Mouse (Mus musculus): Measurements from ENCODE around the gene Lrrc1. TPM values are rescaled to one million over a fixed set of nuclear protein-coding genes. Genes with fewer than 3 reads are reported as not detected.
A peak's percentile ranks its signal among the peaks of the same experiment; 100 is the strongest.

Lrrc1 gene
- polyA plus RNA-seq, 1 experiment from 2014 or later = 18.9 TPM

GRCm38 (mm10) chr9:77528379-77529041, 16.2 kb downstream of the Lrrc1 start:
- Histone ChIP-seq H3K4me1 (ENCODE audit: control insufficient read depth in 2 of 2, insufficient read depth in 2 of 2, low read length in 2 of 2) (peaks cover 22 to 40% of the 10 kb centered on the region in 2 experiments), H3K4me2 (ENCODE audit: low read length) (no peak overlapping the region)
- 92% methylated on average over 5 of the region's 5 CpGs for WGBS

GRCm38 (mm10) chr9:77527170-77527569, 17.5 kb downstream of the Lrrc1 start:
- Histone ChIP-seq H3K9ac (ENCODE audit: low read length) (no peak overlapping the region), H3K4me2 (ENCODE audit: low read length) (no peak overlapping the region), H3K4me3 (ENCODE audit: control insufficient read depth in 1 of 2, insufficient read depth in 1 of 2, low read depth in 1 of 2, low read length in 2 of 2) (no peak overlapping the region), H3K36me3 (ENCODE audit: control insufficient read depth, insufficient read depth, low read length) (no peaks in the 10 kb centered on the region), H3K9me3 (ENCODE audit: control insufficient read depth, low read length) (no peaks in the 10 kb centered on the region), H3K27ac (replicated peaks in 1 of 2; ENCODE audit: control insufficient read depth in 1 of 2, insufficient read depth in 1 of 2, low read depth in 2 of 2, low read length in 2 of 2) (no peak overlapping the region), H3K4me1 (ENCODE audit: control insufficient read depth in 2 of 2, insufficient read depth in 2 of 2, low read length in 2 of 2) (peaks cover 24 to 47% of the 10 kb centered on the region in 2 experiments), H3K27me3 (ENCODE audit: control insufficient read depth, insufficient read depth, low read length) (no peaks in the 10 kb centered on the region)
- 74% methylated on average over 6 of the region's 6 CpGs for WGBS
- no peak for ATAC-seq (ENCODE audit: insufficient number of reproducible peaks, insufficient read depth, low FRiP score, low read depth)

More at GRCm38 (mm10) chr9:77528379-77529041, 16.2 kb downstream of the Lrrc1 start:
- Histone ChIP-seq H3K4me3 (ENCODE audit: control insufficient read depth in 1 of 2, insufficient read depth in 1 of 2, low read depth in 1 of 2, low read length in 2 of 2) (no peak overlapping the region), H3K9me3 (ENCODE audit: control insufficient read depth, low read length) (no peaks in the 10 kb centered on the region), H3K27me3 (ENCODE audit: control insufficient read depth, insufficient read depth, low read length) (no peaks in the 10 kb centered on the region), H3K27ac (replicated peaks in 1 of 2; ENCODE audit: control insufficient read depth in 1 of 2, insufficient read depth in 1 of 2, low read depth in 2 of 2, low read length in 2 of 2) (no peak overlapping the region), H3K9ac (ENCODE audit: low read length) (no peak overlapping the region), H3K36me3 (ENCODE audit: control insufficient read depth, insufficient read depth, low read length) (no peaks in the 10 kb centered on the region)
- ATAC-seq (ENCODE audit: insufficient number of reproducible peaks, insufficient read depth, low FRiP score, low read depth) = no peak

- Histone ChIP-seq H3K4me2 (ENCODE audit: low read length) (no peak overlapping the region), H3K27ac (replicated peaks in 1 of 2; ENCODE audit: control insufficient read depth in 1 of 2, insufficient read depth in 1 of 2, low read depth in 2 of 2, low read length in 2 of 2) (peak overlapping the region in 1 of 2 experiments; percentile 24; a peak in 1 of 4 replicates), H3K27me3 (ENCODE audit: control insufficient read depth, insufficient read depth, low read length) (no peaks in the 10 kb centered on the region), H3K4me3 (ENCODE audit: control insufficient read depth in 1 of 2, insufficient read depth in 1 of 2, low read depth in 1 of 2, low read length in 2 of 2) (no peak overlapping the region), H3K9me3 (ENCODE audit: control insufficient read depth, low read length) (no peaks in the 10 kb centered on the region), H3K36me3 (ENCODE audit: control insufficient read depth, insufficient read depth, low read length) (no peaks in the 10 kb centered on the region), H3K9ac (ENCODE audit: low read length) (no peak overlapping the region), H3K4me1 (ENCODE audit: control insufficient read depth in 2 of 2, insufficient read depth in 2 of 2, low read length in 2 of 2) (peaks cover 24 to 47% of the 10 kb centered on the region in 2 experiments)
- peak; percentile 48; the same call in 1 of the 2 replicates for ATAC-seq (ENCODE audit: insufficient number of reproducible peaks, insufficient read depth, low FRiP score, low read depth)
- WGBS = 16% methylated on average over 2 of the region's 2 CpGs
These were observed 18.0 kb downstream of the Lrrc1 start for GRCm38 (mm10) chr9:77526715-77527114.

GRCm38 (mm10) chr9:77525595-77526295, 18.9 kb downstream of the Lrrc1 start:
- H3K27me3 ChIP-seq (ENCODE audit: control insufficient read depth, insufficient read depth, low read length) = no peaks in the 10 kb centered on the region
- H3K4me1 ChIP-seq (ENCODE audit: control insufficient read depth in 2 of 2, insufficient read depth in 2 of 2, low read length in 2 of 2) = peaks cover 24 to 47% of the 10 kb centered on the region in 2 experiments
- H3K36me3 ChIP-seq (ENCODE audit: control insufficient read depth, insufficient read depth, low read length) = no peaks in the 10 kb centered on the region
- WGBS = 87% methylated on average over 16 of the region's 16 CpGs
- ATAC-seq (ENCODE audit: insufficient number of reproducible peaks, insufficient read depth, low FRiP score, low read depth) = no peak
- H3K9me3 ChIP-seq (ENCODE audit: control insufficient read depth, low read length) = no peaks in the 10 kb centered on the region
- H3K9ac ChIP-seq (ENCODE audit: low read length) = no peak overlapping the region
- no peak overlapping the region for H3K4me3 ChIP-seq (ENCODE audit: control insufficient read depth in 1 of 2, insufficient read depth in 1 of 2, low read depth in 1 of 2, low read length in 2 of 2)
- peak overlapping the region; percentile 14 to 24; a peak in 2 of 4 replicates for H3K27ac ChIP-seq (replicated peaks in 1 of 2; ENCODE audit: control insufficient read depth in 1 of 2, insufficient read depth in 1 of 2, low read depth in 2 of 2, low read length in 2 of 2)
- no peak overlapping the region for H3K4me2 ChIP-seq (ENCODE audit: low read length)

- 87% methylated on average over 4 of the region's 4 CpGs for WGBS
- ATAC-seq (ENCODE audit: insufficient number of reproducible peaks, insufficient read depth, low FRiP score, low read depth) = no peak
- no peak overlapping the region for H3K4me3 ChIP-seq (ENCODE audit: control insufficient read depth in 1 of 2, insufficient read depth in 1 of 2, low read depth in 1 of 2, low read length in 2 of 2)
These were observed 20.9 kb downstream of the Lrrc1 start for GRCm38 (mm10) chr9:77523793-77524192.

GRCm38 (mm10) chr9:77522476-77522875, 22.2 kb downstream of the Lrrc1 start:
- Histone ChIP-seq H3K27me3 (ENCODE audit: control insufficient read depth, insufficient read depth, low read length) (no peaks in the 10 kb centered on the region), H3K27ac (replicated peaks in 1 of 2; ENCODE audit: control insufficient read depth in 1 of 2, insufficient read depth in 1 of 2, low read depth in 2 of 2, low read length in 2 of 2) (no peak overlapping the region), H3K4me2 (ENCODE audit: low read length) (no peak overlapping the region), H3K4me1 (ENCODE audit: control insufficient read depth in 2 of 2, insufficient read depth in 2 of 2, low read length in 2 of 2) (peaks cover 25 to 52% of the 10 kb centered on the region in 2 experiments), H3K9me3 (ENCODE audit: control insufficient read depth, low read length) (no peaks in the 10 kb centered on the region), H3K36me3 (ENCODE audit: control insufficient read depth, insufficient read depth, low read length) (no peaks in the 10 kb centered on the region), H3K9ac (ENCODE audit: low read length) (no peak overlapping the region), H3K4me3 (ENCODE audit: control insufficient read depth in 1 of 2, insufficient read depth in 1 of 2, low read depth in 1 of 2, low read length in 2 of 2) (no peak overlapping the region)
- ATAC-seq (ENCODE audit: insufficient number of reproducible peaks, insufficient read depth, low FRiP score, low read depth) = no peak
- WGBS = 96% methylated on average over 3 of the region's 3 CpGs

More at GRCm38 (mm10) chr9:77523793-77524192, 20.9 kb downstream of the Lrrc1 start:
- no peak overlapping the region for H3K27ac ChIP-seq (replicated peaks in 1 of 2; ENCODE audit: control insufficient read depth in 1 of 2, insufficient read depth in 1 of 2, low read depth in 2 of 2, low read length in 2 of 2)
- H3K27me3 ChIP-seq (ENCODE audit: control insufficient read depth, insufficient read depth, low read length) = no peaks in the 10 kb centered on the region
- H3K4me1 ChIP-seq (ENCODE audit: control insufficient read depth in 2 of 2, insufficient read depth in 2 of 2, low read length in 2 of 2) = peaks cover 16 to 45% of the 10 kb centered on the region in 2 experiments
- no peak overlapping the region for H3K4me2 ChIP-seq (ENCODE audit: low read length)
- H3K36me3 ChIP-seq (ENCODE audit: control insufficient read depth, insufficient read depth, low read length) = no peaks in the 10 kb centered on the region
- no peak overlapping the region for H3K9ac ChIP-seq (ENCODE audit: low read length)
- no peaks in the 10 kb centered on the region for H3K9me3 ChIP-seq (ENCODE audit: control insufficient read depth, low read length)

- 18% methylated on average over 2 of the region's 2 CpGs for WGBS
These were observed 25.5 kb downstream of the Lrrc1 start for GRCm38 (mm10) chr9:77519198-77519597.

More at GRCm38 (mm10) chr9:77519198-77519597, 25.5 kb downstream of the Lrrc1 start:
- H3K4me1 ChIP-seq (ENCODE audit: control insufficient read depth in 2 of 2, insufficient read depth in 2 of 2, low read length in 2 of 2) = peaks cover 23 to 66% of the 10 kb centered on the region in 2 experiments
- no peak for ATAC-seq (ENCODE audit: insufficient number of reproducible peaks, insufficient read depth, low FRiP score, low read depth)
- H3K9me3 ChIP-seq (ENCODE audit: control insufficient read depth, low read length) = no peaks in the 10 kb centered on the region
- no peaks in the 10 kb centered on the region for H3K27me3 ChIP-seq (ENCODE audit: control insufficient read depth, insufficient read depth, low read length)
- H3K27ac ChIP-seq (replicated peaks in 1 of 2; ENCODE audit: control insufficient read depth in 1 of 2, insufficient read depth in 1 of 2, low read depth in 2 of 2, low read length in 2 of 2) = no peak overlapping the region
- no peaks in the 10 kb centered on the region for H3K36me3 ChIP-seq (ENCODE audit: control insufficient read depth, insufficient read depth, low read length)
- H3K9ac ChIP-seq (ENCODE audit: low read length) = no peak overlapping the region
- H3K4me3 ChIP-seq (ENCODE audit: control insufficient read depth in 1 of 2, insufficient read depth in 1 of 2, low read depth in 1 of 2, low read length in 2 of 2) = no peak overlapping the region
- H3K4me2 ChIP-seq (ENCODE audit: low read length) = no peak overlapping the region

All from heart, embryonic 14.5 days (tissue).